Mouse (Mus musculus) liver, embryonic 13.5 days (tissue): Measurements from ENCODE around the gene Mllt10. TPM values are rescaled to one million over a fixed set of nuclear protein-coding genes. Genes with fewer than 3 reads are reported as not detected.

ENCODE experiments used
- ATAC-seq: fragments of 200-750 bp; cut with Nextera tagmentation; 2 replicates; pipeline ENCODE4 v1.8.0; 2017; ENCODE audit warnings: low read depth, mild to moderate bottlenecking, moderate number of reproducible peaks, moderate library complexity
- DNase-seq: peaks from one replicate; pipeline ENCODE4 v3.0.0; 2022
- H3K27ac ChIP-seq: fragments of 300-500 bp; sonication (generic); 2 replicates; pipeline ENCODE4 v1.5.1; 2015; ENCODE audit warnings: moderate library complexity, mild to moderate bottlenecking, inconsistent platforms
- H3K27me3 ChIP-seq: fragments of 300-500 bp; sonication (generic); 2 replicates; pipeline ENCODE4 v1.6.1; 2015; ENCODE audit warnings: mild to moderate bottlenecking, inconsistent platforms
- H3K36me3 ChIP-seq: fragments of 300-500 bp; sonication (generic); 2 replicates; pipeline ENCODE4 v1.6.1; 2015; ENCODE audit warnings: mild to moderate bottlenecking, inconsistent platforms
- H3K4me1 ChIP-seq: fragments of 300-500 bp; sonication (generic); replicated peaks from 2 replicates; pipeline ENCODE4 v1.6.1; 2015; ENCODE audit warnings: inconsistent platforms
- H3K4me2 ChIP-seq: fragments of 300-500 bp; sonication (generic); 2 replicates; pipeline ENCODE4 v1.6.1; 2015; ENCODE audit warnings: inconsistent platforms, mild to moderate bottlenecking, moderate library complexity
- H3K4me3 ChIP-seq: fragments of 300-500 bp; sonication (generic); replicated peaks from 2 replicates; pipeline ENCODE4 v1.5.1; 2015; ENCODE audit warnings: mild to moderate bottlenecking, inconsistent platforms
- H3K9ac ChIP-seq: fragments of 300-500 bp; sonication (generic); 2 replicates; pipeline ENCODE4 v1.6.1; 2015; ENCODE audit warnings: mild to moderate bottlenecking, inconsistent platforms
- H3K9me3 ChIP-seq: fragments of 300-500 bp; sonication (generic); replicated peaks from 2 replicates; pipeline ENCODE4 v1.6.1; 2016; ENCODE audit warnings: inconsistent platforms
- WGBS: fragments of 180-500 bp; shearing (Covaris S2); methylation state at CpG from one replicate; pipeline ENCODE4 v1.1.7; 2015; ENCODE audit not compliant: insufficient replicate concordance; 5-methylcytosine and 5-hydroxymethylcytosine counted together
- polyA plus RNA-seq: library from polyadenylated mRNA; unstranded; fragments of >200 nt; fragmentation: Nextera tagmentation; extraction: Ambion mirVana; gene quantifications from 2 replicates; pipeline ENCODE4 v1.2.1, GENCODE M21; 2015

Gene Mllt10
- polyA plus RNA-seq, 1 experiment from 2014 or later = 29.1 TPM

- 81% methylated on average over 7 of the region's 7 CpGs for WGBS
- Histone ChIP-seq H3K4me1 (no peaks in the 10 kb centered on the region), H3K27ac (no peak overlapping the region), H3K27me3 (no peaks in the 10 kb centered on the region), H3K9me3 (no peaks in the 10 kb centered on the region), H3K36me3 (peaks cover 82% of the 10 kb centered on the region), H3K9ac (no peak overlapping the region), H3K4me3 (no peak overlapping the region), H3K4me2 (no peak overlapping the region)
- DNase-seq (no peak), ATAC-seq (no peak)
These were observed 154.3 kb downstream of the Mllt10 start for GRCm38 (mm10) chr2:18209211-18209823.

GRCm38 (mm10) chr2:18209948-18210347, 154.9 kb downstream of the Mllt10 start:
- Histone ChIP-seq H3K27me3 (no peaks in the 10 kb centered on the region), H3K4me1 (no peaks in the 10 kb centered on the region), H3K4me2 (no peak overlapping the region), H3K36me3 (peaks cover 85% of the 10 kb centered on the region), H3K27ac (no peak overlapping the region), H3K9me3 (no peaks in the 10 kb centered on the region), H3K9ac (no peak overlapping the region), H3K4me3 (no peak overlapping the region)
- ATAC-seq (no peak), DNase-seq (no peak)
- WGBS = 82% methylated on average over 4 of the region's 4 CpGs

DNA sequence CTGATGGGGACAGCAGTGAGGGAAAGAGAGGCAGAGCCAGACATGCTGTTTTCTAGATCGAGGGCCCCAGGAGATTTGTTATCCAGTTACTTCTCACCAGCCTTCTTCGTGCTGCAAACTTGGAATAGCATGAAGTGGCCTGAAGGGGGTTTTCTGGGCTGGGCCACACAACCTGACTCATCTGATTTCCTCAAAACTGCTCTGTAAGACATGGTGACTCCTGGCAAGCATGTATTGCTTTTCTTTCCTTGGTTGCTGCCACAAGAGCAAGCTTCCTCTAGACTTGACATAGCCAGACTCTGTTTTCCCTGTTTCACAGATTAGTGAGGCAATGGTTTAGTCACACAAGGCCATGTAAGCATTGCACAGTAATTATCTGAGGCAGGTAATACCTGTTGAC, 159.0 kb downstream of the Mllt10 start:
- no peak for ATAC-seq
- H3K27ac ChIP-seq = no peak overlapping the region
- H3K4me1 ChIP-seq = no peaks in the 10 kb centered on the region
- no peak for DNase-seq
- no peak overlapping the region for H3K4me3 ChIP-seq
- WGBS = 63% methylated on average over 2 of the region's 2 CpGs
- no peak overlapping the region for H3K9ac ChIP-seq
- no peaks in the 10 kb centered on the region for H3K9me3 ChIP-seq
- peaks cover 81% of the 10 kb centered on the region for H3K36me3 ChIP-seq
- no peaks in the 10 kb centered on the region for H3K27me3 ChIP-seq
- H3K4me2 ChIP-seq = no peak overlapping the region

- DNase-seq (no peak), ATAC-seq (no peak)
- Histone ChIP-seq H3K4me2 (no peak overlapping the region), H3K4me1 (no peaks in the 10 kb centered on the region), H3K36me3 (peaks cover 55% of the 10 kb centered on the region), H3K9ac (no peak overlapping the region), H3K9me3 (no peaks in the 10 kb centered on the region), H3K4me3 (no peak overlapping the region), H3K27me3 (no peaks in the 10 kb centered on the region), H3K27ac (no peak overlapping the region)
- 78% methylated on average over 3 of the region's 3 CpGs for WGBS
These were observed 162.8 kb downstream of the Mllt10 start for GRCm38 (mm10) chr2:18217867-18218266.

DNA sequence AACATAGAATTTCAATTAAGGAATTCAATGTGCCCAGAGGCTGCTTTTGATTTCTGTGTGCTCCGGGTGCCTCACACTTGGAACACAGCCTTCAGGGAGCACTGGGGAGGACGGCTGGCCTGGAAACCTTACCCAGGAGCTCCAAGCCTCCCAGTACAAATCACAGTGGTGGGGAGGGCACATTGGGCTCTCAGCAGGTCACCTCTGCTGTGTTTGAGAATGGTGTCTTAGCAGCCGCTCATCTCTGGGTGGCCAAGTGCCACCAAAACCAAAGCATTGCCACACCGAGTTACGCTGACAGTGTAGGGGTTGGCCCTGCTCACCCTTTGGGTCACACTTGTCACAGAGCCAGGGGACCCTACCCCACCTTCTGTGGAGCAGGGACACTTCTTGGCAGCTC, 163.5 kb downstream of the Mllt10 start:
- 80% methylated on average over 5 of the region's 5 CpGs for WGBS
- H3K9me3 ChIP-seq = no peaks in the 10 kb centered on the region
- no peaks in the 10 kb centered on the region for H3K27me3 ChIP-seq
- no peak overlapping the region for H3K4me2 ChIP-seq
- DNase-seq = no peak
- no peak for ATAC-seq
- no peak overlapping the region for H3K27ac ChIP-seq
- H3K9ac ChIP-seq = no peak overlapping the region
- no peaks in the 10 kb centered on the region for H3K4me1 ChIP-seq
- H3K36me3 ChIP-seq = peaks cover 49% of the 10 kb centered on the region
- no peak overlapping the region for H3K4me3 ChIP-seq

- Histone ChIP-seq H3K27me3 (no peaks in the 10 kb centered on the region), H3K4me1 (no peaks in the 10 kb centered on the region), H3K9me3 (no peaks in the 10 kb centered on the region), H3K9ac (no peak overlapping the region), H3K36me3 (peaks cover 42% of the 10 kb centered on the region), H3K27ac (no peak overlapping the region), H3K4me2 (no peak overlapping the region), H3K4me3 (no peak overlapping the region)
- ATAC-seq = no peak
- WGBS = 76% methylated on average over 8 of the region's 8 CpGs
- DNase-seq = no peak
These were observed 164.1 kb downstream of the Mllt10 start for GRCm38 (mm10) chr2:18219136-18219535.

GRCm38 (mm10) chr2:18219569-18219968, 164.5 kb downstream of the Mllt10 start:
- peaks cover 38% of the 10 kb centered on the region for H3K36me3 ChIP-seq
- H3K9ac ChIP-seq = no peak overlapping the region
- no peaks in the 10 kb centered on the region for H3K27me3 ChIP-seq
- no peaks in the 10 kb centered on the region for H3K4me1 ChIP-seq
- H3K4me2 ChIP-seq = no peak overlapping the region
- H3K27ac ChIP-seq = no peak overlapping the region
- DNase-seq (no peak), ATAC-seq (no peak)
- WGBS = 72% methylated on average over 13 of the region's 13 CpGs
- H3K9me3 ChIP-seq = no peaks in the 10 kb centered on the region
- H3K4me3 ChIP-seq = no peak overlapping the region

DNA sequence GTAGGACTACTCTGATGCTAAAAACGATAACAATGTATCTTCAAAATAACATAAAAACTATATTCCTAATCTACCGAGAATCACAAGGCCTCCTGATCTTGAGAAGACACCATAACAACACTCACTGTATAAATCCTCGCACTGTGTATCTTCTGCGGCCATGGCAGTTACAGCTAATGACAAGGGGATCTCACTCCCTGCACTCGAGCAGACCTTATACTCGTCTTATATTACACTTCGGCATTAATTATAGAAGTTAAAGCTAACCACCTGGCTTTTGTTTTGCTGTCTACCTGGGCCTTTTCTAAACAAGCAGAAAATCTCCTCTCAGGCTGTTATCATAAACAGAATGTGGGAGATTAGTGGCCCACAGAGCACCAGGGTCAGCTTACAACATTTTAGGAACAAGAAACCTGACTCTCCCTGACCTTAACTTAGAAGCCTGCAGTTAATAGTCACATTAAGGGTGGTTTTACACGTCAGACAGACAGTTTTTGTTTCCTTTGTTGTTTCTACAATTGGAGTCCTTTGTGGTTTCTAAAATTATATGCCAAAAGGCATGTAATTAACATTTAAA, 173.5 kb downstream of the Mllt10 start:
- no peaks in the 10 kb centered on the region for H3K4me1 ChIP-seq
- H3K27me3 ChIP-seq = no peaks in the 10 kb centered on the region
- no peak overlapping the region for H3K27ac ChIP-seq
- H3K36me3 ChIP-seq = no peaks in the 10 kb centered on the region
- H3K9me3 ChIP-seq = no peaks in the 10 kb centered on the region
- no peak overlapping the region for H3K9ac ChIP-seq
- H3K4me2 ChIP-seq = no peak overlapping the region
- DNase-seq (no peak), ATAC-seq (no peak)
- WGBS = 70% methylated on average over 8 of the region's 8 CpGs
- H3K4me3 ChIP-seq = no peak overlapping the region

DNA sequence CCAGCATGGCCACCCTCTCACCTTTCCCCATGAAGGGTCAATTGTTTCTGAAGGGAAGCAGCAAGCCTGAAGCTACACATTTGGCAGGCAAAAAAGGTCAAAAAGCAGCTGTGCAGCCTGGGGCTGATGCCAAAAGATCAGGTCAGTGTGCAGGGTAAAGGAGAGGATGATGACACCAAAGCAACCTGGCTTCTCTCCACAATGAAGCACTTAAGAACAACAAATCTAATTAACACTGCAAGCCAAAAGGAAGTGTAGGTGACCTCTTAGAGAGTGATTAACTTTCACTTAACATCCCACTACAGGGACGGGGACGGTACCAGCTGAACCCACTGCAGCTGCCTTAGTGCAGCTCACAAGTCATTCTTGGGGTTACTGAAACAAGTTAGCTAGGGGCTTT, 174.2 kb downstream of the Mllt10 start:
- ATAC-seq (no peak), DNase-seq (no peak)
- WGBS = 65% methylated on average over 2 of the region's 2 CpGs

DNA sequence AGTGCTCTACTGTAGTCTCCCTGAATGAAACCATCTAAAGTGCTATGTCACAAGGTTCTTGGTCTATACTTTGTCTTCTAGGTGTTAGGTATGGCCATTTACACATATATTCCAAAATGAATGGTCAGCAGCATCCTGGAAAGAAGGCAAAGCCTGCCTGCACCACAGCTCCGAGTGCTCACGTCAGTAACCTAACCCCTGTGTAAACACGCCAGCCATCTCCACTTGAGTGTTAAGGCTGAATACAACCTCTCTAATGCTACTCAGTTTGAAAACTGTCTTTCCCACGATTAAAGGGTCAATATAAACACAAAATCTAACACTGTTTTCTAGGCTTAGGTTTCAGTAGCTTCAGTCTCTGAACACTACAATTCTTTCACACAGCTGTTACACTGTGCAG, 176.1 kb downstream of the Mllt10 start:
- Histone ChIP-seq H3K9ac (no peak overlapping the region), H3K4me1 (peaks cover 5% of the 10 kb centered on the region; the same call in 1 of the 2 replicates), H3K27ac (no peak overlapping the region), H3K36me3 (no peaks in the 10 kb centered on the region), H3K9me3 (no peaks in the 10 kb centered on the region), H3K4me2 (no peak overlapping the region), H3K27me3 (no peaks in the 10 kb centered on the region), H3K4me3 (no peak overlapping the region)
- DNase-seq (no peak), ATAC-seq (no peak)
- 67% methylated on average over 4 of the region's 4 CpGs for WGBS

More for the DNA sequence above, 174.2 kb downstream of the Mllt10 start:
- Histone ChIP-seq H3K9me3 (no peaks in the 10 kb centered on the region), H3K4me3 (no peak overlapping the region), H3K27ac (no peak overlapping the region), H3K4me1 (no peaks in the 10 kb centered on the region), H3K27me3 (no peaks in the 10 kb centered on the region), H3K9ac (no peak overlapping the region), H3K36me3 (no peaks in the 10 kb centered on the region), H3K4me2 (no peak overlapping the region)

DNA sequence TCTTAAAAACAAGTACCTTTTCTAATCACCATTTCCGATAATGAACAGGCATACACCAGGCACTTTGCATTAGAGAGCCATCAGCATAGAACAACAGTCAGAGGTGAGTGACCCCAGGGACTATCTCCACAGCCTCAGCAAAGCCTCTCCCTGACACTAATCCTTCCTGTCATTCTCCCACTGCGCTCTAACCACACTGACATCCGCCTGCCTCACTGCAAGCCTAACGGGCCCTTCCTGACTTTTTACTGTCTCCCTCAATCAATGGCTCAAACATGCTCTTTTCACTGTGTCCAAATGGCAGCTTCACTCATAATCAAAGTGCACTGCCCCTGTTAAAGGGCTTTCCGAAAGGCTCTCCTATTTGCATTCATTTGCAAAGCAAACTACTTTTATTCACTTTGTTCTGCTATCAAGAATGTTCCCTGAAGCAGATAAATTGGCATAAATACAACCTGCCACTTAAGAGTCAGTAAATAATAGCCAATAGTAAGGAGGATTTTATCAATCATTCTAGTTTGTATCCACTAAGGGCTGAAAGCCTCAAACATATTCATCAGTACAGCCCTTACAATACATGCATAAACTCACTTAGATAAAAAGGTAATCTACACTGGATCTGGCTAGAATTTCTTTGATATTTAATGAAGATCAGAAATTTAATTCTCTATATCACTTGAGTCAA, 178.0 kb downstream of the Mllt10 start:
- Histone ChIP-seq H3K27ac (no peak overlapping the region), H3K4me3 (no peak overlapping the region), H3K9ac (no peak overlapping the region), H3K4me1 (peaks cover 5% of the 10 kb centered on the region; the same call in 1 of the 2 replicates), H3K27me3 (no peaks in the 10 kb centered on the region), H3K36me3 (no peaks in the 10 kb centered on the region), H3K4me2 (no peak overlapping the region), H3K9me3 (no peaks in the 10 kb centered on the region)
- DNase-seq (no peak), ATAC-seq (no peak)
- WGBS = 19% methylated on average over 5 of the region's 5 CpGs

GRCm38 (mm10) chr2:18235524-18235923, 180.5 kb downstream of the Mllt10 start:
- Histone ChIP-seq H3K27me3 (no peaks in the 10 kb centered on the region), H3K36me3 (no peaks in the 10 kb centered on the region), H3K9ac (no peak overlapping the region), H3K4me1 (peaks cover 5% of the 10 kb centered on the region; the same call in 1 of the 2 replicates), H3K9me3 (no peaks in the 10 kb centered on the region), H3K4me2 (no peak overlapping the region), H3K4me3 (no peak overlapping the region), H3K27ac (no peak overlapping the region)
- DNase-seq (no peak), ATAC-seq (peak; percentile 58)
- 48% methylated on average over 5 of the region's 5 CpGs for WGBS
